Mouse (Mus musculus): ENCODE measurements at regions not wholly inside any gene's neighbourhood (a gene's known extent, or its start where the extent isn't known, plus 50 kb on each side); places are given as distances from the start of the nearest gene placed in this dataset.
A peak's percentile ranks its signal among the peaks of the same experiment; 100 is the strongest.

- no peak for DNase-seq
- 89% methylated on average over 9 of the region's 9 CpGs for WGBS
- no peaks in the 10 kb centered on the region for H3K36me3 ChIP-seq (ENCODE audit: control insufficient read depth, insufficient read depth, low read length)
- H3K4me3 ChIP-seq (ENCODE audit: control insufficient read depth, insufficient read depth, low read length), result no peak overlapping the region
- peaks cover 19% of the 10 kb centered on the region for H3K4me1 ChIP-seq (replicated peaks; ENCODE audit: control insufficient read depth, insufficient read depth, low read length)
- H3K27me3 ChIP-seq (ENCODE audit: control insufficient read depth, insufficient read depth, low read length), result no peaks in the 10 kb centered on the region
- no peak overlapping the region for H3K27ac ChIP-seq (ENCODE audit: control insufficient read depth, insufficient read depth, low read length)
- no peak for TF ChIP-seq POLR2A (IDR thresholded peaks at IDR 0.05; ENCODE audit: control insufficient read depth, extremely low read depth, insufficient read depth, low read length, poor library complexity)
- TF ChIP-seq CTCF (IDR thresholded peaks at IDR 0.05; ENCODE audit: borderline replicate concordance, control insufficient read depth, extremely low read depth, insufficient read depth, low read length, poor library complexity), result no peak
Observed at GRCm38 (mm10) chr2:124718985-124719384, 348.9 kb upstream of the Slc24a5 start.

GRCm38 (mm10) chr2:124719820-124720478 lies 348.0 kb upstream of the Slc24a5 start:
- no peaks in the 10 kb centered on the region for H3K36me3 ChIP-seq (ENCODE audit: control insufficient read depth, insufficient read depth, low read length)
- no peak overlapping the region for H3K4me3 ChIP-seq (ENCODE audit: control insufficient read depth, insufficient read depth, low read length)
- 4% methylated on average over 14 of the region's 14 CpGs for WGBS
- peaks cover 19% of the 10 kb centered on the region for H3K4me1 ChIP-seq (replicated peaks; ENCODE audit: control insufficient read depth, insufficient read depth, low read length)
- no peaks in the 10 kb centered on the region for H3K27me3 ChIP-seq (ENCODE audit: control insufficient read depth, insufficient read depth, low read length)
- H3K27ac ChIP-seq (ENCODE audit: control insufficient read depth, insufficient read depth, low read length), result no peak overlapping the region
- DNase-seq, result peak; percentile 23
- no peak for TF ChIP-seq POLR2A (IDR thresholded peaks at IDR 0.05; ENCODE audit: control insufficient read depth, extremely low read depth, insufficient read depth, low read length, poor library complexity)
- TF ChIP-seq CTCF (IDR thresholded peaks at IDR 0.05; ENCODE audit: borderline replicate concordance, control insufficient read depth, extremely low read depth, insufficient read depth, low read length, poor library complexity), result no peak

GRCm38 (mm10) chr2:124720593-124721445 lies 347.1 kb upstream of the Slc24a5 start:
- no peak overlapping the region for H3K4me3 ChIP-seq (ENCODE audit: control insufficient read depth, insufficient read depth, low read length)
- no peak overlapping the region for H3K27ac ChIP-seq (ENCODE audit: control insufficient read depth, insufficient read depth, low read length)
- H3K27me3 ChIP-seq (ENCODE audit: control insufficient read depth, insufficient read depth, low read length), result no peaks in the 10 kb centered on the region
- peaks cover 19% of the 10 kb centered on the region for H3K4me1 ChIP-seq (replicated peaks; ENCODE audit: control insufficient read depth, insufficient read depth, low read length)
- TF ChIP-seq POLR2A (IDR thresholded peaks at IDR 0.05; ENCODE audit: control insufficient read depth, extremely low read depth, insufficient read depth, low read length, poor library complexity) (no peak), CTCF (IDR thresholded peaks at IDR 0.05; ENCODE audit: borderline replicate concordance, control insufficient read depth, extremely low read depth, insufficient read depth, low read length, poor library complexity) (no peak)
- no peak for DNase-seq
- WGBS, result 64% methylated on average over 14 of the region's 14 CpGs
- H3K36me3 ChIP-seq (ENCODE audit: control insufficient read depth, insufficient read depth, low read length), result no peaks in the 10 kb centered on the region

- Histone ChIP-seq H3K4me3 (ENCODE audit: control insufficient read depth, insufficient read depth, low read length) (no peak overlapping the region), H3K27me3 (ENCODE audit: control insufficient read depth, insufficient read depth, low read length) (no peaks in the 10 kb centered on the region), H3K27ac (ENCODE audit: control insufficient read depth, insufficient read depth, low read length) (no peak overlapping the region), H3K36me3 (ENCODE audit: control insufficient read depth, insufficient read depth, low read length) (no peaks in the 10 kb centered on the region), H3K4me1 (replicated peaks; ENCODE audit: control insufficient read depth, insufficient read depth, low read length) (peaks cover 16% of the 10 kb centered on the region)
- DNase-seq, result no peak
- TF ChIP-seq POLR2A (IDR thresholded peaks at IDR 0.05; ENCODE audit: control insufficient read depth, extremely low read depth, insufficient read depth, low read length, poor library complexity) (no peak), CTCF (IDR thresholded peaks at IDR 0.05; ENCODE audit: borderline replicate concordance, control insufficient read depth, extremely low read depth, insufficient read depth, low read length, poor library complexity) (no peak)
- WGBS, result 35% methylated on average over 4 of the region's 4 CpGs
Observed at GRCm38 (mm10) chr2:124724171-124724570, 343.8 kb upstream of the Slc24a5 start.

GRCm38 (mm10) chr2:124724827-124725480 lies 343.0 kb upstream of the Slc24a5 start:
- H3K4me3 ChIP-seq (ENCODE audit: control insufficient read depth, insufficient read depth, low read length), result no peak overlapping the region
- 91% methylated on average over 5 of the region's 5 CpGs for WGBS
- TF ChIP-seq CTCF (IDR thresholded peaks at IDR 0.05; ENCODE audit: borderline replicate concordance, control insufficient read depth, extremely low read depth, insufficient read depth, low read length, poor library complexity) (no peak), POLR2A (IDR thresholded peaks at IDR 0.05; ENCODE audit: control insufficient read depth, extremely low read depth, insufficient read depth, low read length, poor library complexity) (no peak)
- no peaks in the 10 kb centered on the region for H3K27me3 ChIP-seq (ENCODE audit: control insufficient read depth, insufficient read depth, low read length)
- no peaks in the 10 kb centered on the region for H3K36me3 ChIP-seq (ENCODE audit: control insufficient read depth, insufficient read depth, low read length)
- DNase-seq, result no peak
- H3K27ac ChIP-seq (ENCODE audit: control insufficient read depth, insufficient read depth, low read length), result no peak overlapping the region
- H3K4me1 ChIP-seq (replicated peaks; ENCODE audit: control insufficient read depth, insufficient read depth, low read length), result peaks cover 8% of the 10 kb centered on the region

GRCm38 (mm10) chr2:124727979-124728378 lies 339.9 kb upstream of the Slc24a5 start:
- Histone ChIP-seq H3K4me1 (replicated peaks; ENCODE audit: control insufficient read depth, insufficient read depth, low read length) (no peaks in the 10 kb centered on the region), H3K4me3 (ENCODE audit: control insufficient read depth, insufficient read depth, low read length) (no peak overlapping the region), H3K27me3 (ENCODE audit: control insufficient read depth, insufficient read depth, low read length) (no peaks in the 10 kb centered on the region), H3K27ac (ENCODE audit: control insufficient read depth, insufficient read depth, low read length) (no peak overlapping the region), H3K36me3 (ENCODE audit: control insufficient read depth, insufficient read depth, low read length) (no peaks in the 10 kb centered on the region)
- no peak for TF ChIP-seq POLR2A (IDR thresholded peaks at IDR 0.05; ENCODE audit: control insufficient read depth, extremely low read depth, insufficient read depth, low read length, poor library complexity)
- TF ChIP-seq CTCF (IDR thresholded peaks at IDR 0.05; ENCODE audit: borderline replicate concordance, control insufficient read depth, extremely low read depth, insufficient read depth, low read length, poor library complexity), result no peak
- no peak for DNase-seq
- WGBS, result 97% methylated on average over 5 of the region's 5 CpGs
